Mouse (Mus musculus): ENCODE results near the gene Sytl3. TPM values are rescaled to one million over a fixed set of nuclear protein-coding genes. Genes with fewer than 3 reads are reported as not detected.
A peak's percentile ranks its signal among the peaks of the same experiment; 100 is the strongest.
"Not testable (repeated sequence)": the region's sequence is repeated elsewhere in the genome, so short reads cannot be mapped to it uniquely, and the experiment has no call there.

Gene Sytl3
- polyA plus RNA-seq, 1 experiment from 2014 or later, result not detected

- peak; percentile 95 for ATAC-seq (ENCODE audit: insufficient read depth, low FRiP score, low TSS enrichment)
- H3K27me3 ChIP-seq (ENCODE audit: control insufficient read depth, insufficient read depth, low read length); H3K36me3 ChIP-seq (ENCODE audit: control insufficient read depth, insufficient read depth, low read length); H3K9me3 ChIP-seq (ENCODE audit: control insufficient read depth, low read length); H3K4me1 ChIP-seq (ENCODE audit: control insufficient read depth, insufficient read depth, low read length): not testable (repeated sequence)
- Histone ChIP-seq H3K4me3 (ENCODE audit: low read depth, low read length) (peak within 1 kb of the TSS; percentile 38), H3K9ac (ENCODE audit: low read length) (peak within 1 kb of the TSS; percentile 55), H3K27ac (ENCODE audit: low read depth, low read length) (peak within 1 kb of the TSS; percentile 53; the same call in 1 of the 2 replicates), H3K4me2 (ENCODE audit: low read depth) (peak within 1 kb of the TSS; percentile 31)
- peak; percentile 25 for DNase-seq (ENCODE audit: low spot score)
- WGBS, result 6% methylated on average over 17 of the region's 33 CpGs
Measured at GRCm38 (mm10) chr17:6655567-6656281, 3.2 kb upstream of the Sytl3 start, which contains the start of gene Dynlt1f. Dynlt1f (minus strand) TSS chr17:6655900.

- 100% methylated on average over 1 of the region's 3 CpGs for WGBS
- H3K4me1 ChIP-seq (ENCODE audit: control insufficient read depth, insufficient read depth, low read length); H3K27me3 ChIP-seq (ENCODE audit: control insufficient read depth, insufficient read depth, low read length); H3K36me3 ChIP-seq (ENCODE audit: control insufficient read depth, insufficient read depth, low read length); H3K9ac ChIP-seq (ENCODE audit: low read length); H3K9me3 ChIP-seq (ENCODE audit: control insufficient read depth, low read length); DNase-seq (ENCODE audit: low spot score); H3K27ac ChIP-seq (ENCODE audit: low read depth, low read length); H3K4me2 ChIP-seq (ENCODE audit: low read depth); H3K4me3 ChIP-seq (ENCODE audit: low read depth, low read length); ATAC-seq (ENCODE audit: insufficient read depth, low FRiP score, low TSS enrichment): not testable (repeated sequence)
Measured at GRCm38 (mm10) chr17:6656471-6656870, 2.4 kb upstream of the Sytl3 start.

- not testable (repeated sequence) for H3K9ac ChIP-seq (ENCODE audit: low read length); H3K4me1 ChIP-seq (ENCODE audit: control insufficient read depth, insufficient read depth, low read length); DNase-seq (ENCODE audit: low spot score); H3K27ac ChIP-seq (ENCODE audit: low read depth, low read length); H3K27me3 ChIP-seq (ENCODE audit: control insufficient read depth, insufficient read depth, low read length); H3K9me3 ChIP-seq (ENCODE audit: control insufficient read depth, low read length); H3K36me3 ChIP-seq (ENCODE audit: control insufficient read depth, insufficient read depth, low read length); H3K4me2 ChIP-seq (ENCODE audit: low read depth); H3K4me3 ChIP-seq (ENCODE audit: low read depth, low read length); ATAC-seq (ENCODE audit: insufficient read depth, low FRiP score, low TSS enrichment)
- 68% methylated on average over 6 of the region's 6 CpGs for WGBS
Measured at GRCm38 (mm10) chr17:6660589-6660988, 1.7 kb downstream of the Sytl3 start.

GRCm38 (mm10) chr17:6661093-6661816 lies 2.4 kb downstream of the Sytl3 start:
- H3K4me2 ChIP-seq (ENCODE audit: low read depth); H3K4me1 ChIP-seq (ENCODE audit: control insufficient read depth, insufficient read depth, low read length); H3K27ac ChIP-seq (ENCODE audit: low read depth, low read length); H3K9me3 ChIP-seq (ENCODE audit: control insufficient read depth, low read length); H3K27me3 ChIP-seq (ENCODE audit: control insufficient read depth, insufficient read depth, low read length); H3K9ac ChIP-seq (ENCODE audit: low read length); ATAC-seq (ENCODE audit: insufficient read depth, low FRiP score, low TSS enrichment); H3K36me3 ChIP-seq (ENCODE audit: control insufficient read depth, insufficient read depth, low read length); H3K4me3 ChIP-seq (ENCODE audit: low read depth, low read length): not testable (repeated sequence)
- 55% methylated on average over 7 of the region's 11 CpGs for WGBS
- peak; percentile 18 for DNase-seq (ENCODE audit: low spot score)

GRCm38 (mm10) chr17:6662840-6663239 lies 3.9 kb downstream of the Sytl3 start:
- not testable (repeated sequence) for H3K27ac ChIP-seq (ENCODE audit: low read depth, low read length); H3K9ac ChIP-seq (ENCODE audit: low read length); H3K36me3 ChIP-seq (ENCODE audit: control insufficient read depth, insufficient read depth, low read length); H3K27me3 ChIP-seq (ENCODE audit: control insufficient read depth, insufficient read depth, low read length); H3K9me3 ChIP-seq (ENCODE audit: control insufficient read depth, low read length); H3K4me1 ChIP-seq (ENCODE audit: control insufficient read depth, insufficient read depth, low read length); DNase-seq (ENCODE audit: low spot score); H3K4me3 ChIP-seq (ENCODE audit: low read depth, low read length); H3K4me2 ChIP-seq (ENCODE audit: low read depth); ATAC-seq (ENCODE audit: insufficient read depth, low FRiP score, low TSS enrichment)
- WGBS, result 56% methylated on average over 3 of the region's 3 CpGs

- DNase-seq (ENCODE audit: low spot score); H3K9ac ChIP-seq (ENCODE audit: low read length); H3K27ac ChIP-seq (ENCODE audit: low read depth, low read length); H3K9me3 ChIP-seq (ENCODE audit: control insufficient read depth, low read length); H3K4me2 ChIP-seq (ENCODE audit: low read depth); H3K4me3 ChIP-seq (ENCODE audit: low read depth, low read length); H3K27me3 ChIP-seq (ENCODE audit: control insufficient read depth, insufficient read depth, low read length); H3K36me3 ChIP-seq (ENCODE audit: control insufficient read depth, insufficient read depth, low read length); H3K4me1 ChIP-seq (ENCODE audit: control insufficient read depth, insufficient read depth, low read length); ATAC-seq (ENCODE audit: insufficient read depth, low FRiP score, low TSS enrichment): not testable (repeated sequence)
- 90% methylated on average over 4 of the region's 5 CpGs for WGBS
Measured at GRCm38 (mm10) chr17:6665389-6665788, 6.5 kb downstream of the Sytl3 start.

- no CpG with 5 or more reads among the region's 6 CpGs for WGBS
- not testable (repeated sequence) for ATAC-seq (ENCODE audit: insufficient read depth, low FRiP score, low TSS enrichment); H3K27ac ChIP-seq (ENCODE audit: low read depth, low read length); H3K27me3 ChIP-seq (ENCODE audit: control insufficient read depth, insufficient read depth, low read length); H3K4me1 ChIP-seq (ENCODE audit: control insufficient read depth, insufficient read depth, low read length); DNase-seq (ENCODE audit: low spot score); H3K4me3 ChIP-seq (ENCODE audit: low read depth, low read length); H3K9ac ChIP-seq (ENCODE audit: low read length); H3K9me3 ChIP-seq (ENCODE audit: control insufficient read depth, low read length); H3K36me3 ChIP-seq (ENCODE audit: control insufficient read depth, insufficient read depth, low read length); H3K4me2 ChIP-seq (ENCODE audit: low read depth)
Measured at GRCm38 (mm10) chr17:6668522-6668921, 9.6 kb downstream of the Sytl3 start.

- 72% methylated on average over 5 of the region's 5 CpGs for WGBS
Measured at GRCm38 (mm10) chr17:6674297-6674696, 15.4 kb downstream of the Sytl3 start.

GRCm38 (mm10) chr17:6678063-6678462 lies 19.2 kb downstream of the Sytl3 start:
- ATAC-seq (ENCODE audit: insufficient read depth, low FRiP score, low TSS enrichment); H3K4me1 ChIP-seq (ENCODE audit: control insufficient read depth, insufficient read depth, low read length): not testable (repeated sequence)
- WGBS, result 86% methylated on average over 1 of the region's 2 CpGs

More at GRCm38 (mm10) chr17:6674297-6674696, 15.4 kb downstream of the Sytl3 start:
- H3K9ac ChIP-seq (ENCODE audit: low read length); ATAC-seq (ENCODE audit: insufficient read depth, low FRiP score, low TSS enrichment); DNase-seq (ENCODE audit: low spot score); H3K4me2 ChIP-seq (ENCODE audit: low read depth); H3K4me3 ChIP-seq (ENCODE audit: low read depth, low read length); H3K9me3 ChIP-seq (ENCODE audit: control insufficient read depth, low read length); H3K27me3 ChIP-seq (ENCODE audit: control insufficient read depth, insufficient read depth, low read length); H3K27ac ChIP-seq (ENCODE audit: low read depth, low read length); H3K36me3 ChIP-seq (ENCODE audit: control insufficient read depth, insufficient read depth, low read length); H3K4me1 ChIP-seq (ENCODE audit: control insufficient read depth, insufficient read depth, low read length): not testable (repeated sequence)

More at GRCm38 (mm10) chr17:6678063-6678462, 19.2 kb downstream of the Sytl3 start:
- H3K36me3 ChIP-seq (ENCODE audit: control insufficient read depth, insufficient read depth, low read length); H3K27ac ChIP-seq (ENCODE audit: low read depth, low read length); H3K9me3 ChIP-seq (ENCODE audit: control insufficient read depth, low read length); H3K27me3 ChIP-seq (ENCODE audit: control insufficient read depth, insufficient read depth, low read length); H3K9ac ChIP-seq (ENCODE audit: low read length); DNase-seq (ENCODE audit: low spot score); H3K4me2 ChIP-seq (ENCODE audit: low read depth); H3K4me3 ChIP-seq (ENCODE audit: low read depth, low read length): not testable (repeated sequence)
